Mouse (Mus musculus) heart, postnatal 0 days (tissue): ENCODE data around the gene Nlrc5.

Experiments used
- CTCF ChIP-seq: IDR thresholded peaks from 2 replicates; pipeline ENCODE4 v1.5.1; 2016; ENCODE audit warnings: antibody characterized with exemption, control low read depth, low read depth
- EP300 ChIP-seq: IDR thresholded peaks from 2 replicates; pipeline ENCODE4 v1.6.1; 2016; ENCODE audit warnings: antibody characterized with exemption, low read depth

- TF ChIP-seq EP300 (no peak), CTCF (no peak)
Observed at GRCm38 (mm10) chr8:94527178-94527577, 93.0 kb downstream of the Nlrc5 start.
